Mouse (Mus musculus) E14TG2a.4 (cell line): ENCODE results near the gene Mbnl1.

Experiments
- CTCF ChIP-seq: conservative IDR thresholded peaks from 2 replicates; pipeline ENCODE4 v1.5.1; 2014; ENCODE audit warnings: low read length
- NANOG ChIP-seq: IDR thresholded peaks from 2 replicates; pipeline ENCODE4 v1.6.1; 2014; ENCODE audit warnings: borderline replicate concordance, low read length, mixed read lengths

- TF ChIP-seq CTCF (no peak), NANOG (no peak)
Observed at GRCm38 (mm10) chr3:60546904-60547303, 74.3 kb downstream of the Mbnl1 start.
